Mouse (Mus musculus): Measurements from ENCODE around the gene Colq. TPM values are rescaled to one million over a fixed set of nuclear protein-coding genes. Genes with fewer than 3 reads are reported as not detected.

Colq gene
- polyA plus RNA-seq, 1 experiment from 2014 or later = 0.08 TPM

- peak; percentile 96 for DNase-seq (ENCODE audit: low spot score)
- H3K4me1 ChIP-seq (ENCODE audit: control insufficient read depth, insufficient read depth, low read length) = peaks cover 18% of the 10 kb centered on the region
- H3K27ac ChIP-seq (ENCODE audit: low read depth, low read length) = peak within 1 kb of the TSS; percentile 82
- peak within 1 kb of the TSS; percentile 97 for H3K4me2 ChIP-seq (ENCODE audit: low read length)
- H3K27me3 ChIP-seq (replicated peaks; ENCODE audit: control insufficient read depth, insufficient read depth, low read length) = no peaks in the 10 kb centered on the region
- under 1% methylated on average over 49 of the region's 49 CpGs for WGBS
- H3K4me3 ChIP-seq (ENCODE audit: low read depth, low read length) = peak within 1 kb of the TSS; percentile 87
- peaks cover 36% of the 10 kb centered on the region for H3K36me3 ChIP-seq (ENCODE audit: control insufficient read depth, insufficient read depth, low read length)
- peak within 1 kb of the TSS; percentile 91 for H3K9ac ChIP-seq (ENCODE audit: low read length)
- ATAC-seq = peak; percentile 98
- H3K9me3 ChIP-seq (replicated peaks; ENCODE audit: control insufficient read depth, low read length) = no peaks in the 10 kb centered on the region
Measured at GRCm38 (mm10) chr14:31494975-31495455, 96.1 kb downstream of the Colq start, which contains the start of gene Mettl6. TSS of gene Mettl6 (minus strand) at chr14:31495040.

GRCm38 (mm10) chr14:31494349-31494974 lies 96.7 kb downstream of the Colq start, which contains the start of gene Eaf1:
TSS of gene Eaf1 (plus strand) at chr14:31494399.
- 2% methylated on average over 37 of the region's 37 CpGs for WGBS
- peak within 1 kb of the TSS; percentile 82 for H3K27ac ChIP-seq (ENCODE audit: low read depth, low read length)
- H3K9ac ChIP-seq (ENCODE audit: low read length) = peak within 1 kb of the TSS; percentile 91
- peak within 1 kb of the TSS; percentile 87 for H3K4me3 ChIP-seq (ENCODE audit: low read depth, low read length)
- H3K9me3 ChIP-seq (replicated peaks; ENCODE audit: control insufficient read depth, low read length) = no peaks in the 10 kb centered on the region
- H3K27me3 ChIP-seq (replicated peaks; ENCODE audit: control insufficient read depth, insufficient read depth, low read length) = no peaks in the 10 kb centered on the region
- ATAC-seq = no peak; the same call in 1 of the 2 replicates
- H3K4me1 ChIP-seq (ENCODE audit: control insufficient read depth, insufficient read depth, low read length) = peaks cover 18% of the 10 kb centered on the region
- H3K36me3 ChIP-seq (ENCODE audit: control insufficient read depth, insufficient read depth, low read length) = peaks cover 35% of the 10 kb centered on the region
- peak; percentile 17 for DNase-seq (ENCODE audit: low spot score)
- H3K4me2 ChIP-seq (ENCODE audit: low read length) = peak within 1 kb of the TSS; percentile 97

GRCm38 (mm10) chr14:31493901-31494300 lies 97.2 kb downstream of the Colq start:
- peak overlapping the region; percentile 91 for H3K9ac ChIP-seq (ENCODE audit: low read length)
- ATAC-seq (no peak), DNase-seq (ENCODE audit: low spot score) (no peak)
- H3K27ac ChIP-seq (ENCODE audit: low read depth, low read length) = no peak overlapping the region
- H3K4me3 ChIP-seq (ENCODE audit: low read depth, low read length) = peak overlapping the region; percentile 87
- peaks cover 35% of the 10 kb centered on the region for H3K36me3 ChIP-seq (ENCODE audit: control insufficient read depth, insufficient read depth, low read length)
- H3K4me1 ChIP-seq (ENCODE audit: control insufficient read depth, insufficient read depth, low read length) = peaks cover 18% of the 10 kb centered on the region
- H3K9me3 ChIP-seq (replicated peaks; ENCODE audit: control insufficient read depth, low read length) = no peaks in the 10 kb centered on the region
- no peaks in the 10 kb centered on the region for H3K27me3 ChIP-seq (replicated peaks; ENCODE audit: control insufficient read depth, insufficient read depth, low read length)
- peak overlapping the region; percentile 97 for H3K4me2 ChIP-seq (ENCODE audit: low read length)
- WGBS = 55% methylated on average over 9 of the region's 9 CpGs

GRCm38 (mm10) chr14:31488055-31488454 lies 103.1 kb downstream of the Colq start:
- no peak overlapping the region for H3K4me2 ChIP-seq (ENCODE audit: low read length)
- DNase-seq (ENCODE audit: low spot score) (no peak), ATAC-seq (no peak)
- H3K4me1 ChIP-seq (ENCODE audit: control insufficient read depth, insufficient read depth, low read length) = no peaks in the 10 kb centered on the region
- no peak overlapping the region for H3K27ac ChIP-seq (ENCODE audit: low read depth, low read length)
- no peaks in the 10 kb centered on the region for H3K27me3 ChIP-seq (replicated peaks; ENCODE audit: control insufficient read depth, insufficient read depth, low read length)
- no peak overlapping the region for H3K9ac ChIP-seq (ENCODE audit: low read length)
- H3K4me3 ChIP-seq (ENCODE audit: low read depth, low read length) = no peak overlapping the region
- H3K9me3 ChIP-seq (replicated peaks; ENCODE audit: control insufficient read depth, low read length) = no peaks in the 10 kb centered on the region
- peaks cover 80% of the 10 kb centered on the region for H3K36me3 ChIP-seq (ENCODE audit: control insufficient read depth, insufficient read depth, low read length)
- WGBS = 92% methylated on average over 6 of the region's 6 CpGs

GRCm38 (mm10) chr14:31486465-31486864 lies 104.7 kb downstream of the Colq start:
- H3K27me3 ChIP-seq (replicated peaks; ENCODE audit: control insufficient read depth, insufficient read depth, low read length) = no peaks in the 10 kb centered on the region
- H3K9ac ChIP-seq (ENCODE audit: low read length) = no peak overlapping the region
- no peak for DNase-seq (ENCODE audit: low spot score)
- no peak overlapping the region for H3K27ac ChIP-seq (ENCODE audit: low read depth, low read length)
- H3K36me3 ChIP-seq (ENCODE audit: control insufficient read depth, insufficient read depth, low read length) = peaks cover 84% of the 10 kb centered on the region
- no peak overlapping the region for H3K4me2 ChIP-seq (ENCODE audit: low read length)
- no peaks in the 10 kb centered on the region for H3K4me1 ChIP-seq (ENCODE audit: control insufficient read depth, insufficient read depth, low read length)
- WGBS = 88% methylated on average over 4 of the region's 4 CpGs
- H3K4me3 ChIP-seq (ENCODE audit: low read depth, low read length) = no peak overlapping the region
- H3K9me3 ChIP-seq (replicated peaks; ENCODE audit: control insufficient read depth, low read length) = no peaks in the 10 kb centered on the region
- no peak for ATAC-seq

GRCm38 (mm10) chr14:31482417-31482816 lies 108.7 kb downstream of the Colq start:
- H3K36me3 ChIP-seq (ENCODE audit: control insufficient read depth, insufficient read depth, low read length) = peaks cover 94% of the 10 kb centered on the region
- no peak overlapping the region for H3K9ac ChIP-seq (ENCODE audit: low read length)
- no peaks in the 10 kb centered on the region for H3K4me1 ChIP-seq (ENCODE audit: control insufficient read depth, insufficient read depth, low read length)
- no peaks in the 10 kb centered on the region for H3K27me3 ChIP-seq (replicated peaks; ENCODE audit: control insufficient read depth, insufficient read depth, low read length)
- 95% methylated on average over 5 of the region's 5 CpGs for WGBS
- H3K9me3 ChIP-seq (replicated peaks; ENCODE audit: control insufficient read depth, low read length) = no peaks in the 10 kb centered on the region
- no peak for DNase-seq (ENCODE audit: low spot score)
- H3K4me3 ChIP-seq (ENCODE audit: low read depth, low read length) = no peak overlapping the region
- ATAC-seq = no peak
- H3K4me2 ChIP-seq (ENCODE audit: low read length) = no peak overlapping the region
- no peak overlapping the region for H3K27ac ChIP-seq (ENCODE audit: low read depth, low read length)

GRCm38 (mm10) chr14:31473297-31473696 lies 117.8 kb downstream of the Colq start:
- no peak overlapping the region for H3K4me3 ChIP-seq (ENCODE audit: low read depth, low read length)
- WGBS = 73% methylated on average over 2 of the region's 2 CpGs
- DNase-seq (ENCODE audit: low spot score) (no peak), ATAC-seq (no peak)
- no peak overlapping the region for H3K9ac ChIP-seq (ENCODE audit: low read length)
- no peaks in the 10 kb centered on the region for H3K9me3 ChIP-seq (replicated peaks; ENCODE audit: control insufficient read depth, low read length)
- H3K27me3 ChIP-seq (replicated peaks; ENCODE audit: control insufficient read depth, insufficient read depth, low read length) = no peaks in the 10 kb centered on the region
- peaks cover 6% of the 10 kb centered on the region for H3K36me3 ChIP-seq (ENCODE audit: control insufficient read depth, insufficient read depth, low read length)
- no peak overlapping the region for H3K27ac ChIP-seq (ENCODE audit: low read depth, low read length)
- H3K4me2 ChIP-seq (ENCODE audit: low read length) = no peak overlapping the region
- no peaks in the 10 kb centered on the region for H3K4me1 ChIP-seq (ENCODE audit: control insufficient read depth, insufficient read depth, low read length)

Other genes with a start within 250 kb of the Colq start
- 33.9 and 44.8 TPM in 2 replicates for gene Sh3bp5, start 155.3 kb downstream of the Colq start, polyA plus RNA-seq (2014; fragmentation: Nextera tagmentation; extraction: Ambion mirVana)
- 9.7 and 10.1 TPM in 2 replicates for gene Eaf1, start 96.9 kb downstream of the Colq start, polyA plus RNA-seq (2014; fragmentation: Nextera tagmentation; extraction: Ambion mirVana)
- 57.6 and 59.0 TPM in 2 replicates for gene Mettl6, start 96.3 kb downstream of the Colq start, polyA plus RNA-seq (2014; fragmentation: Nextera tagmentation; extraction: Ambion mirVana)
- gene Gm49387, start 49.5 kb upstream of the Colq start, polyA plus RNA-seq (2014; fragmentation: Nextera tagmentation; extraction: Ambion mirVana) = not detected in 2 replicates
- 17.3 and 19.0 TPM in 2 replicates for gene Btd, start 49.7 kb upstream of the Colq start, polyA plus RNA-seq (2014; fragmentation: Nextera tagmentation; extraction: Ambion mirVana)
- gene Hacl1, start 49.9 kb upstream of the Colq start, polyA plus RNA-seq (2014; fragmentation: Nextera tagmentation; extraction: Ambion mirVana) = 10.2 and 13.0 TPM in 2 replicates
- gene Ankrd28, start 239.3 kb upstream of the Colq start, polyA plus RNA-seq (2014; fragmentation: Nextera tagmentation; extraction: Ambion mirVana) = 9.2 and 10.6 TPM in 2 replicates

Data from forebrain, embryonic 14.5 days (tissue).